Mouse (Mus musculus) embryo, embryonic 9.5 days (tissue): ENCODE results near the gene Arpc5.
A peak's percentile ranks its signal among the peaks of the same experiment; 100 is the strongest.

Source experiments
- DNase-seq: peaks from one replicate; pipeline ENCODE4 v3.0.0-alpha.2; 2017; ENCODE audit errors: extremely low spot score

Arpc5 gene

DNA sequence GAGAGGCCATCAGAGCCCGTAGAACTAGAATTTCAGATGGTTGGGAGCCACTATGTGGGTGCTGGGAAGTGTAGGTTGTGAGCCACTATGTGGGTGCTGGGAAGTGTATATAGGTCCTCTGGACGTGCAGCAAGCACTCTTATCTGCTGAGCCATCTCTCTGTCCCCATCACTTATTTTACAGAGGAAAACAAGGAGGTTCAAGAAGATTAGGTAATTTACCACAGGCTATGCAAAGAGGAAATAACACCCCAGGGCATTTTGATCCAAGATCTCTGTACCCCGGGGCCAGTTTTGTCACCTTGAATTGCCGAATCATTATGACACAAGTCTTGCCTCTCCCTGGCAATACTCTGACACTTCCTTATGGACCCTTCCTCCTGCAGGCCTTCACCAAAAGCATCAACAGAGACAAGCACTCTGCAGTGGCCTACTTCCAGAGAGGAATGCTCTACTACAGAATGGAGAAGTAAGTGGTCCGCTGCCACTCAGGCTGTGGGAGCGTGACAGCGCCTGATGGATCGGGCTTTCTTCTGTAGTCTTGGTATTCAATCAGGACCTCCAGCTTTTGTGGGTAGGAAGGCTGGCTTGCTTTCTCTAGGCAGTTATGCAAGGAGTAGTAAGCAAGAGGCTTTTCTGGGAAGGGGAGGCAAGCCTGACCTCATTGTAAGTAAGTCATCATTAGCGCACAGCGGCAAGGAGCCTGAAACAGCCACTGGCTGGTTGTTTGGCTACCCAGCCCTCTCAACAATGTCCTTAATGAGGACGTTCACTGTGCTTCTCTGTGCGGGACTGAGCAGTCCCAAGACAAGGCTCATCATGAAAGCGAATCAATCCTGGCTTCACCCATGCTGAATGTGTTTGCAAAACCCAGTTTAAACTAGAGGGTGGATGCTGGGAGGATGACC is 44.4 kb downstream of the Arpc5 start:
- DNase-seq = no peak

DNA sequence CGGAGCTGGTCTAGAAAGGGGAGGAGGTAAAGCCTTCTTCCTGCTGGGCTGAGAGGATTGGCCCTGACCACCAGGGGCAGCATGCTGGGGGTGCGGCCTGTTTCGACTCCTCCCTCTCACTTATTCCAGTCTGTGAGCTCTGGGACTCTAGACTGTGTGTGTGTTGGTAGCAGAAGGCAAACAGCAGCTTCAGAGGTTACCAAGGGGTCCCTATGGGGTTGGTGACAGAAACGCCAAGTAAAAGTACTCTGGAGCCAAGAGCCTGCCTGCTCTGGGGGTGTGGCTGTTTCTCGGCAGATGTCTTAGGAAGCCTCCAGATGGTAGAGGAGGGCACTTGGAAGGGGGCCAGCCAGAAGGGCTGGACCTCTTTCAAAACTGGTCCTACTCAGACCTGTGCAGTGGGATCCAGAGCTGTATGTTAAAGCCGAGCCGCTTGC is 48.9 kb downstream of the Arpc5 start:
- peak; percentile 70 for DNase-seq

DNA sequence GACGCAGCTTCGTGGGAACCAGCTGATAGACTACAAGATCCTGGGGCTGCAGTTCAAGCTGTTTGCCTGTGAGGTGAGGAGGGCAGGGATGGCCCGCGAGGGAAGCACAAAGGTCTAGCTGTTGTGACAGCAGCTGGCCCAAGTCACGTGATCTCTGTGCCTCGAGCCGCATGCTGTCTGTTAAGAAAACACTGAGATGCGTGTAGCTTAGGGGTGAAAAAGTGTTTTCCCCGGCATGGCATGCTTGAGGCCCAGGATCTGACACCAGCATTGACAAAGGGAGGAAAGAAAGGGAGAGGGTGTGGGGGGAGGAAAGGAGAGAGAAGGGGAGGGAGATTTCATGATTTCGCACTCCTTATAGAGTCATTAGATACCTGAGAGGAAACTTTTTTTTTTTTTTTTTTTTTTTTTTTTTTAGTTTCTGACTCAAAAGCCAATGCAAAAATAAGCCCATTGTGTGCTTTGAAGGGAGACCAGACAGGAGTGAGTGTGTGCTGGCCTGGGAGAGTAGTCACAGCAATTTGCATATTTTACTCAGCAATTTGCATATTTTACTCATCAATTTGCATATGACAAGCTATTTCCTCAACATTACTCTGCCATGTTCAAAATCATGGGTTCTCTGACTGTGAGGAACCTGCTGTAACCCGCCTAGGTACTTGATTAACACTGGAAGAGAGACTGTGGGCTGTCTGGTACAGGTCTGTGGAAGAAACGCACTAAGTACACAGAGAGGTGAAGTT is 50.9 kb downstream of the Arpc5 start:
- DNase-seq = peak; percentile 55

DNA sequence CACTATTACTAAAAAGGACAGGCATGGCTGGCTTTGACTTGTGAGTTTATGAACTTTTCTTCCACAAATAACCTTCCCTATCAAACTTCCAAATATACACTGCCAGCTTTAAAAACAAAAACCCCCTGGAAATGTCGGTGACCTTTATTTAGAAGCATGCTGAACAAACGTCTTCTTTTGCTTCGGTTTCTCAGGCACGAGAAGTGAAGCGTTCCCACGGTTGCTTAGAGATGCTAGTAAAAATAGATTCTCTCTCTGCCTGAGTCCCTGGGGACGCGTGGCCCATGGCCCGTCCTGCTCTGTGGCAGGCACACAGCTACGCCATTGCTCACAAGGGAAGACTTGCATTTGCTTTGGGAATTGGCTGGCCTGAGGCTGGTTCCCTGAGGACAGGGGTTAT is 51.5 kb downstream of the Arpc5 start:
- DNase-seq = no peak

DNA sequence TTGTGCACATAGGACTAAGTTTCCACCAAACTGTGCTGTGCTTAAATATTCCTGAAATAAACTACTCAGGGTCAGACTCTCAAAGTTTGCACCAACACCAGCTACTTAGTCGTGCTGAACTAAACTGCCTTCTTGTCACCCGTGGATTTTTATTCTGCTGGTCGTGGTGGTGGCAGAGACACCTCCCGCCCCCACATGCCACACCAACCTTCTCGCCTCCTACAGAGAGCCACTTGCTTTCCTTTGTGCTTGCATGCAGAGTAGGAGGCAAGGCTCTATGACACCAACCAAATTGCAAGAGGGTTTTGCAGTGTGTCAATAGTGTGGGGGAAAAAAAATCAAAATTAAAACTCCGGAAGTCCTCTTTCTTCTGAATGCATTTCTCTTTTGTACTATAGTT is 53.2 kb downstream of the Arpc5 start:
- DNase-seq = no peak

DNA sequence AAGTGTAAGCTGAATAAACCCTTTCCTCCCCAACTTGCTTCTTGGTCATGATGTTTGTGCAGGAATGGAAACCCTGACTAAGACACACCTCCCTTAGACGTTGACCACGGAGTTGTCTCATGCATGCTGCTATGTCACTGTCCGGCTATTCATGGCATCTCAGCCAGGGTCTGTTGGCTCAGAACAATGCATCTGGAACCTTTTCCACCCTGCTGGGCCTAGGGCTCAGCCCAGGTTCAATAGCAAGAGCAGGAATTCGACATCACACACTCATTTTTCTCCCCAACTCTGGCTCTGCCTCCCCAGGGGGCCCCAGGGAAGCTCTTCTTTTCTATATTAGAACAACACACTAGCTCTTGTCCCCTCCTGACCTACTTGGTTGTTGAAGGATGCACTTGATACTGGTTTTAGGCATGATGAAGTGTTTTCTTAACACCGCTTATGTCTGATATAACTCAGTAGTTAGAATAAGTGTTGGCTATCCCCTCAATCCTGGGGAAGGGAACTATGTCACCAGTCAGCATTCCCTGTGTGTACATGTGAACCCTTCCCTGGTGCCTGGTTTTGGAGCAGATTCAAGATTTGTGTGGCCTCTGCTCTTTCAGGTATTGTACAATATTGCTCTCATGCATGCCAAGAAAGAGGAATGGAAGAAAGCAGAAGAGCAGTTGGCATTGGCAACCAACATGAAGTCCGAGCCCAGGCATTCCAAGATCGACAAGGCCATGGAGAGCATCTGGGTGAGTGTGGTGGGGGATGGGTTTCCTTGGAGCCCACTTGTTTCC is 54.8 kb downstream of the Arpc5 start:
- DNase-seq = no peak

DNA sequence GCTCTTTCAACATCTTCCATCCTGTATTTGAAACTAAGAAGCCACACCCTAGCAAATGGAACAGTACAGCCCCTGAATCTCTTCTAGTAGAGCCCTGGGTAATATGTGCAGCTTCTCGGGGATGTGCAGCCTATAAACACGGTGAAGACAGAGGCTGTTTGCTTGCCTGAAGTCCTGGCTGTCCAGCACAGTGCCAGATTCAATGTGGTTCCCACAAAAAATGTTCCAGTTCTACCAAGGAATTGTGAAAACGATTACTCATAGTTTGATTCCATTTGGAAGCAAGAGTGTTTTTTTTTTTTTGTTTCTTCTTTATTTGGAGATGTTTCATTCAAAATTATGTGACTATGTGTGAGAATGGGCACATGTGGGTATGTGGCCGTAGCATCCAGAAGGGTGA is 55.4 kb downstream of the Arpc5 start:
- no peak for DNase-seq

DNA sequence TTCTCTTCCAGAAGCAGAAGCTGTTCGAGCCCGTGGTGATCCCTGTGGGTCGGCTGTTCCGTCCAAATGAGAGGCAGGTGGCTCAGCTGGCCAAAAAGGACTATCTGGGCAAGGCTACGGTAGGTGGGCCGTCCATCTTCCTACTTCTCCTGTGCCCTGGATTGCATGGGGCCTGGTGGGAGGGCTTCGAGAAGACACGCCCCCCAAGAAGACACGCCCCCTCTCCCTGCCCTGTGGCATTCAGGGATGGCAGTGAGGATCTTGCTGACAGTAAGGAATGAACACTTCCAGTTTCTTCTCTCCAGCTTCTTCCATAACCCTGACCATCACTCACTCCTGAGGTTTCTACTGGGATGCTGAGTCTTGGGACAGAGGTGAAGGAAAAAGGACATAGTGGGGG is 57.9 kb downstream of the Arpc5 start:
- DNase-seq = no peak
